Comparison of ENCODE assay signal across 25 mouse cellular contexts in genomic region chr19:20715093-20715492, GRCm38 (mm10). TPM values are rescaled to one million over a fixed set of nuclear protein-coding genes. Genes with fewer than 3 reads are reported as not detected.
DNase-seq lines count a peak whose midpoint lies in the region; ATAC-seq and TF ChIP-seq lines count a peak whose summit lies in the region.
"Had no signal": no experiment of that assay in that cellular context is flagged by ENCODE, and none has a peak within 500 bp of the region (broad histone marks: within the 10 kb centered on the region; RNA-seq: fewer than 3 reads in every experiment).

No protein-coding gene starts in this region.

- H3K4me2 ChIP-seq in liver, embryonic 12.5 days = no peak overlapping the region
- H3K4me2 ChIP-seq: embryonic facial prominence, embryonic 13.5 days; embryonic facial prominence, embryonic 15.5 days; forebrain, embryonic 13.5 days; forebrain, embryonic 15.5 days had no signal

- peaks cover 2% of the 10 kb centered on the region; the same call in 1 of the 2 replicates for H3K4me1 ChIP-seq in liver, adult 2 months (ENCODE audit: control insufficient read depth, insufficient read depth, low read length)
- no peaks in the 10 kb centered on the region for H3K4me1 ChIP-seq in liver, embryonic 12.5 days
- H3K4me1 ChIP-seq: embryonic facial prominence, embryonic 13.5 days; embryonic facial prominence, embryonic 15.5 days; forebrain, embryonic 13.5 days; forebrain, embryonic 15.5 days had no signal

- H3K79me2 ChIP-seq in liver, adult 2 months (ENCODE audit: control insufficient read depth, insufficient read depth, low read length) = no peaks in the 10 kb centered on the region; the same call in 1 of the 2 replicates

- no peaks in the 10 kb centered on the region for H3K9me3 ChIP-seq in liver, embryonic 12.5 days (replicated peaks)
- H3K9me3 ChIP-seq: embryonic facial prominence, embryonic 13.5 days; embryonic facial prominence, embryonic 15.5 days; forebrain, embryonic 13.5 days; forebrain, embryonic 15.5 days; G1E had no signal

- TF ChIP-seq CTCF in liver, adult 2 months (IDR thresholded peaks at IDR 0.05; ENCODE audit: low read depth, low read length) = no peak

- no peak for ATAC-seq in liver, embryonic 12.5 days
- ATAC-seq: CD4-positive, CD25-positive, alpha-beta regulatory T cell, adult 4 months; forebrain, embryonic 13.5 days; forebrain, embryonic 15.5 days; forebrain, postnatal 0 days had no signal

- peak; percentile 9 for DNase-seq in adrenal gland, postnatal 14 days
- DNase-seq in adrenal gland, adult 18-20 months (ENCODE audit: low spot score in 2 of 2) = no peak
- peak; percentile 89 for DNase-seq in liver, adult 2 months (ENCODE audit: extremely low read depth, low read depth, low spot score)
- DNase-seq in NIH3T3 (ENCODE audit: low read depth) = peak; percentile 39
- DNase-seq in layer of hippocampus, adult 9-10 months (ENCODE audit: low spot score) = no peak
- DNase-seq: adrenal gland, adult 8-10 months; adrenal gland, postnatal 25 days; B cell, adult 2 months; cerebellum, adult 11 months; cerebellum, adult 18-20 months; cerebellum, adult 8-10 months; cerebellum, adult 9-11 months; cerebellum, postnatal 14 days; cerebellum, postnatal 36 days; embryo, embryonic 11 days; forebrain, postnatal 0 days had no signal

- H3K36me3 ChIP-seq in liver, adult 2 months (ENCODE audit: control insufficient read depth, insufficient read depth, low read length) = peaks cover 36% of the 10 kb centered on the region
- no peaks in the 10 kb centered on the region for H3K36me3 ChIP-seq in liver, embryonic 12.5 days
- H3K36me3 ChIP-seq: embryonic facial prominence, embryonic 13.5 days; embryonic facial prominence, embryonic 15.5 days; forebrain, embryonic 15.5 days; G1E had no signal

- 0% methylated on average over 1 of the region's 1 CpGs for WGBS in liver, adult 2 months
- WGBS in liver, embryonic 12.5 days (ENCODE audit: insufficient replicate concordance) = 63% methylated on average over 1 of the region's 1 CpGs

- H3K27ac ChIP-seq in liver, adult 2 months (replicated peaks; ENCODE audit: insufficient read depth, low read depth, low read length) = no peak overlapping the region
- no peak overlapping the region for H3K27ac ChIP-seq in liver, embryonic 12.5 days
- H3K27ac ChIP-seq: embryonic facial prominence, embryonic 13.5 days; embryonic facial prominence, embryonic 15.5 days; forebrain, embryonic 13.5 days; forebrain, embryonic 15.5 days had no signal

- TF ChIP-seq POLR2A in liver, adult 2 months (IDR thresholded peaks at IDR 0.05; ENCODE audit: extremely low read depth, insufficient read depth, low read length) = no peak

- H3K9ac ChIP-seq in liver, adult 2 months (ENCODE audit: low read depth, low read length) = no peak overlapping the region
- H3K9ac ChIP-seq in liver, embryonic 12.5 days = no peak overlapping the region
- H3K9ac ChIP-seq: embryonic facial prominence, embryonic 13.5 days; embryonic facial prominence, embryonic 15.5 days; forebrain, embryonic 13.5 days; forebrain, embryonic 15.5 days; forebrain, postnatal 0 days had no signal

- no peak overlapping the region for H3K4me3 ChIP-seq in liver, adult 2 months (ENCODE audit: insufficient read depth, low read depth, low read length)
- H3K4me3 ChIP-seq in liver, embryonic 12.5 days = no peak overlapping the region
- H3K4me3 ChIP-seq: embryonic facial prominence, embryonic 13.5 days; embryonic facial prominence, embryonic 15.5 days; erythroblast, embryonic 14.5 days; forebrain, embryonic 13.5 days; forebrain, embryonic 15.5 days had no signal

- H3K27me3 ChIP-seq in liver, adult 2 months (ENCODE audit: control insufficient read depth, insufficient read depth, low read length) = no peaks in the 10 kb centered on the region
- no peaks in the 10 kb centered on the region for H3K27me3 ChIP-seq in liver, embryonic 12.5 days (replicated peaks)
- H3K27me3 ChIP-seq: CH12.LX; embryonic facial prominence, embryonic 13.5 days; embryonic facial prominence, embryonic 15.5 days; forebrain, embryonic 13.5 days; forebrain, embryonic 15.5 days had no signal

RNA-seq across cellular contexts. Expression of gene Aldh1a7, which starts 12.3 kb away (rescaled TPM):
- total RNA-seq in adrenal gland, postnatal 14 days (2021) = 11.4 and 17.3 TPM in 2 replicates
- total RNA-seq in adrenal gland, adult 18-20 months (2021) = 10 to 100 TPM; 10.3 to 66.0 TPM
- total RNA-seq in liver, adult 2 months (2014; rRNA removed) = 182 and 198 TPM in 2 replicates
- 67.2 and 83.4 TPM in 2 replicates for polyA plus RNA-seq in liver, adult 2 months (2012; rRNA removed)
- 0.48 and 0.50 TPM in 2 replicates for polyA plus RNA-seq in liver, embryonic 12.5 days (2016; fragmentation: Nextera tagmentation; extraction: Ambion mirVana)
- total RNA-seq: G1E had no signal
- polyA plus RNA-seq: CD4-positive, CD25-positive, alpha-beta regulatory T cell, adult 4 months; erythroblast, embryonic 14.5 days; G1E had no signal

Comparison
In these comparisons a context has a peak if more than half of its experiments do, and no peak if none do; other contexts are left out.
1. DNase-seq: peak in adrenal gland, postnatal 14 days (single experiment), liver, adult 2 months (single experiment) and NIH3T3 (single experiment); none in adrenal gland, adult 18-20 months (0 of 2) and layer of hippocampus, adult 9-10 months (single experiment).